Mouse (Mus musculus) lung, adult 2 months (tissue): ENCODE results near the gene Stx18. TPM values are rescaled to one million over a fixed set of nuclear protein-coding genes. Genes with fewer than 3 reads are reported as not detected.

Experiments used
- DNase-seq: peaks from one replicate; pipeline ENCODE4 v3.0.0; 2022
- H3K4me1 ChIP-seq: fragments of 200-500 bp; 2 replicates; pipeline ENCODE4 v1.6.1; 2011; ENCODE audit warnings: low read length; ENCODE audit not compliant: control insufficient read depth, insufficient read depth
- H3K4me3 ChIP-seq: fragments of 200-500 bp; replicated peaks from 2 replicates; pipeline ENCODE3; 2011; ENCODE audit warnings: low read depth, mild to moderate bottlenecking, control low read depth, low read length; ENCODE audit errors: extremely low read depth
- CTCF ChIP-seq: fragments of 200-500 bp; IDR thresholded peaks from 2 replicates; pipeline ENCODE4 v1.5.1; 2011; ENCODE audit warnings: mild to moderate bottlenecking, low read length, control low read depth; ENCODE audit not compliant: insufficient read depth
- POLR2A ChIP-seq: fragments of 200-500 bp; IDR thresholded peaks from 2 replicates; pipeline ENCODE4 v1.6.1; 2011; ENCODE audit warnings: low read depth, mild to moderate bottlenecking, control low read depth, low read length, borderline replicate concordance; ENCODE audit errors: extremely low read depth
- WGBS: fragments of 180-500 bp; shearing (Covaris S2); methylation state at CpG from one replicate; pipeline ENCODE4 v1.1.7; 2018; 5-methylcytosine and 5-hydroxymethylcytosine counted together
- polyA plus RNA-seq: library from polyadenylated mRNA; depleted of rRNA; stranded (reverse); fragments of >200 nt; gene quantifications from 2 replicates; pipeline ENCODE4 v1.2.3, GENCODE M21; 2012; rRNA removed

Stx18 gene
- 15.6 and 17.4 TPM in 2 replicates for polyA plus RNA-seq

GRCm38 (mm10) chr5:38038710-38039592 lies at the start of gene Stx18:
TSS of gene Stx18 (plus strand) at chr5:38038742.
- Histone ChIP-seq H3K4me3 (peak within 1 kb of the TSS; percentile 96), H3K4me1 (peaks cover 2% of the 10 kb centered on the region)
- peak; percentile 83 for DNase-seq
- under 1% methylated on average over 57 of the region's 57 CpGs for WGBS
- no peak for TF ChIP-seq CTCF
- peak; percentile 81; the same call in 1 of the 2 replicates for TF ChIP-seq POLR2A

DNA sequence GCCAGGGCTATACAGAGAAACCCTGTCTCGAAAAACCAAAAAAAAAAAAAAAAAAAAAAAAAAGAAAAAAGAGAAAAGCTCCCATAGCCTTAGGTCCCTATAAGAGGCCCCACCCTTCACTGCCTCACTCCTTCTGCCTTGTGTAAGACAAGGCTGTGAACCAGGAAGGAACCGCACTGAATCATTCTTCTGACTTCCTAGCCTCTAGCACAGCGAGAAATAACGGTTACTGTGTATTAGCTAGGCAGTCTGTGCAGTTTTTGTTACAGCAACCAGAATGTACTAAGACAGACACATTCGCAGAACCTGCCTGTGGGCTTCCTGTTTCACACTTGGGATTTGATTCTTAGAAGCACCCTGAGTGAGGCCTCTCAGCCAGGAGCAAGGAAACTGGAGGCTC lies 46.2 kb upstream of the Stx18 start:
- Histone ChIP-seq H3K4me1 (no peaks in the 10 kb centered on the region), H3K4me3 (no peak overlapping the region)
- no peak for TF ChIP-seq CTCF
- TF ChIP-seq POLR2A, result no peak
- DNase-seq, result no peak
- 66% methylated on average over 5 of the region's 5 CpGs for WGBS

- WGBS, result 68% methylated on average over 2 of the region's 2 CpGs
- DNase-seq, result no peak
- TF ChIP-seq CTCF, result no peak
- no peak for TF ChIP-seq POLR2A
- Histone ChIP-seq H3K4me3 (no peak overlapping the region), H3K4me1 (no peaks in the 10 kb centered on the region)
Measured at GRCm38 (mm10) chr5:37998805-37999204, 39.7 kb upstream of the Stx18 start.

- Histone ChIP-seq H3K4me3 (no peak overlapping the region), H3K4me1 (no peaks in the 10 kb centered on the region)
- TF ChIP-seq CTCF, result no peak
- no peak for TF ChIP-seq POLR2A
- WGBS, result 64% methylated on average over 4 of the region's 4 CpGs
- no peak for DNase-seq
Measured at GRCm38 (mm10) chr5:38002573-38002972, 36.0 kb upstream of the Stx18 start.

DNA sequence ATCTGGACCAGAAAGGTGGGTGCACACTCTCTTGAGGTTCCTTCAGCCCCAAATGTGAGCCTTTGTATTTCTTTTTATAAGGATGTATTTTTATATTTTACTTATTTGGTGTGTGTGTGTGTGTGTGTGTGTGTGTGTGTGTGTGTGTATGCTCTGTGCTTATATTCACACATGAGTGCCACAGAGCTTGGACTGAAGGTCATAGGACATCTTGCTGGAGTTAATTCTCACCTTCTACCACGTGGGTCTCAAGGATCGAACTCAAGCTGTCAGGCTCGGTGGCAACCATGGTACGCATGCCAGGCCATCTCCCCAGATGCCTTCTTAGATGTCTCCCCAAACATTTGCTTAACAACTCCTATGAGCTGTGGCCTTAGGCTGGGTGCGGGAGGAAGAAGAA lies 33.8 kb upstream of the Stx18 start:
- no peak for TF ChIP-seq CTCF
- no peak for TF ChIP-seq POLR2A
- H3K4me3 ChIP-seq, result no peak overlapping the region
- H3K4me1 ChIP-seq, result no peaks in the 10 kb centered on the region
- DNase-seq, result no peak
- 77% methylated on average over 5 of the region's 5 CpGs for WGBS

DNA sequence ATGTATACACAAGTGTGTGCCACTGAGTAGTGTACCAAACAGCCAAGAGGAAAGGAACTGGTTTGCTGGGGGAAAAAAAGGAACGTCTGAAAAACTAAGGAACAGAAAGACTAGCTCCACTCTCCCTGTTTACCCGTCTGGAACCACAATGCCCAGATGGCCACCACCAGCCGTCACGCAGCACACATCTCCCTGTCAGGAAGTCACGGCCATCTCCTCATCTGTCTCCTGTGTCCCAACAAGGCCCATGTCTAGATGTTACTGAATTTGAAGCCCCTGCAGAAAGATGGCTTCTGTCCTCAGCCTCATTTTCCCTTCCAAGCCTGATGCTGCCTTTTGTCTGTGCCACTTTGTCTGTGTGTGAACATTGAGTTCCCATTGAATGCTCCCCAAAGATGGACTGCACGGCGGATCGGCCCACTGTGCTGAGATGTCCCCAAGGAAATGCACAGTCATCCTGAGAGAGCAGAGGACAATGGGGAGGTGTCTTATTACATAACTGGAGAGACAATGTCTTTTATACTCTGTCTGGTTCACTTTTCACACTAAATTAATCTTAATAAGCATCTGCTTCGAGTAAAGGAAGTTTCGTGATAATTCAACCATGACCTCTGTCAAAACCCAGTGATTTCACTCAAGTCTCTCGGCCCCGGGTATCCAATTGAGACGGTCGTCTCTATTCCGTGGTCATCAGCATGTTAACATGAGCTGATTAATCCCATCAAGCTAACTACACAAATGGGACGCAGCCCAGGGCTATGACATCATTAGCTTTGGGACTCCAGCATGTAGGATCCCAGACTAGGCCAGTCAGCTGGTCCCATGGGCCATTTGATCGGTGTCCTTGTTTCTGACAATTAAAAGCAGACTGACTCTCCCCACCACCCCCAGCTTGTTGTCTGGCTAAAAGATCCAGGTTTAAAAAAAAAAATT lies 31.9 kb upstream of the Stx18 start:
- 64% methylated on average over 17 of the region's 17 CpGs for WGBS
- no peak for DNase-seq
- no peak for TF ChIP-seq CTCF
- no peak for TF ChIP-seq POLR2A
- no peaks in the 10 kb centered on the region for H3K4me1 ChIP-seq
- H3K4me3 ChIP-seq, result no peak overlapping the region

- DNase-seq, result no peak
- no peak overlapping the region for H3K4me3 ChIP-seq
- WGBS, result 66% methylated on average over 4 of the region's 4 CpGs
- no peak for TF ChIP-seq CTCF
- no peaks in the 10 kb centered on the region for H3K4me1 ChIP-seq
Measured at GRCm38 (mm10) chr5:38009071-38009470, 29.5 kb upstream of the Stx18 start.

DNA sequence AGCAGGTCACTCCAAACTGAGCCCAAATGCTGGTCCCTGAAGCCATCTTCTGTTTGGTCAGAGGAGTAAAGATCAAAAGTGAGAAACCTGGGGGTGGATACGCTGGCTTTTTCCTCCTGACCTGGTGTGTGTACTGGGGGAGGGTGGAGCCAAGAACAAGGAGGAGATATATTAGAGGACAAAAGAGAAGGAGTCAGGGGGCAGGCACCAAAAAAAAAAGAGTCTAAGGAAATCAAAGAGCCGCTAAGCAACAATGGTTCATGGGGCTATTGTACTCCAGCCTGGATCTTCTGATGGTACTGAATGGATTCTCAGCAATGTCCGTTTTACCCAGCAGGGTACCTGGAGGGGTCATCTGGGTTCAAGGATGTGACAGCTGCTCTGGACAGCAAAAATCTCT lies 23.6 kb upstream of the Stx18 start:
- DNase-seq, result no peak
- TF ChIP-seq POLR2A (no peak), CTCF (no peak)
- H3K4me3 ChIP-seq, result no peak overlapping the region
- 71% methylated on average over 3 of the region's 3 CpGs for WGBS
- no peaks in the 10 kb centered on the region for H3K4me1 ChIP-seq

GRCm38 (mm10) chr5:38016945-38017344 lies 21.6 kb upstream of the Stx18 start:
- TF ChIP-seq POLR2A (no peak), CTCF (no peak)
- WGBS, result 64% methylated on average over 3 of the region's 3 CpGs
- Histone ChIP-seq H3K4me1 (no peaks in the 10 kb centered on the region), H3K4me3 (no peak overlapping the region)
- no peak for DNase-seq

GRCm38 (mm10) chr5:38027656-38028055 lies 10.9 kb upstream of the Stx18 start:
- TF ChIP-seq CTCF, result no peak
- TF ChIP-seq POLR2A, result no peak
- no peak for DNase-seq
- Histone ChIP-seq H3K4me1 (no peaks in the 10 kb centered on the region), H3K4me3 (no peak overlapping the region)
- WGBS, result 85% methylated on average over 5 of the region's 5 CpGs

DNA sequence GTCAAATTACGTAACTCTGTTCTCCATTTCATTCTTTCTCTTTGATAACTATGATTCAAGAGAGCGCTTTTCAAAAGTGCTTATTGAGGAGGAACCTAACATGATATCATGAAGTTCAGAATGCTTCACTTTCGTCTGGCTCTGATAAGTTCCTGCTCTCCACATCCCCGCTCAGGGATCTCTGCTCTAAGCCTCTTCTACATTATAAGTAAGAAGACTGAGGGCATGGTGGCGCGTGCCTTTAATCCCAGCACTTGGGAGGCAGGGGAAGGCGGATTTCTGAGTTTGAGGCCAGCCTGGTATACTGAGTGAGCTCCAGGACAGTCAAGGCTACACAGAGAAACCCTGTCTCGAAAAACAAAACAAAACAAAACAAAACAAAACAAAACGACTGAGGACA lies 268 bp upstream of the Stx18 start:
- no peak for DNase-seq
- Histone ChIP-seq H3K4me1 (peaks cover 2% of the 10 kb centered on the region), H3K4me3 (peak overlapping the region; percentile 96)
- WGBS, result 17% methylated on average over 9 of the region's 9 CpGs
- TF ChIP-seq POLR2A (no peak), CTCF (no peak)
